Mouse (Mus musculus) forebrain, embryonic 13.5 days (tissue): Measurements from ENCODE around the gene Trnp1. TPM values are rescaled to one million over a fixed set of nuclear protein-coding genes. Genes with fewer than 3 reads are reported as not detected.
A peak's percentile ranks its signal among the peaks of the same experiment; 100 is the strongest.

Experiments used
- ATAC-seq: fragments of 200-750 bp; cut with Nextera tagmentation; 2 replicates; pipeline ENCODE4 v1.8.0; 2017
- H3K27ac ChIP-seq: fragments of 300-500 bp; sonication (generic); 2 replicates; pipeline ENCODE4 v1.5.1; 2015; ENCODE audit warnings: inconsistent platforms, mild to moderate bottlenecking, moderate library complexity
- H3K27me3 ChIP-seq: fragments of 300-500 bp; sonication (generic); 2 replicates; pipeline ENCODE4 v1.6.1; 2015; ENCODE audit warnings: mild to moderate bottlenecking, inconsistent platforms
- H3K36me3 ChIP-seq: fragments of 300-500 bp; sonication (generic); 2 replicates; pipeline ENCODE4 v1.6.1; 2015; ENCODE audit warnings: mild to moderate bottlenecking, inconsistent platforms; ENCODE audit not compliant: poor library complexity, severe bottlenecking
- H3K4me1 ChIP-seq: fragments of 300-500 bp; sonication (generic); 2 replicates; pipeline ENCODE4 v1.6.1; 2015; ENCODE audit warnings: inconsistent platforms
- H3K4me2 ChIP-seq: fragments of 300-500 bp; sonication (generic); 2 replicates; pipeline ENCODE4 v1.6.1; 2015; ENCODE audit warnings: inconsistent platforms, mild to moderate bottlenecking, moderate library complexity
- H3K4me3 ChIP-seq: fragments of 300-500 bp; sonication (generic); 2 replicates; pipeline ENCODE4 v1.5.1; 2015; ENCODE audit warnings: mild to moderate bottlenecking, inconsistent platforms
- H3K9ac ChIP-seq: fragments of 300-500 bp; sonication (generic); 2 replicates; pipeline ENCODE4 v1.6.1; 2015; ENCODE audit warnings: mild to moderate bottlenecking, inconsistent platforms
- H3K9me3 ChIP-seq: fragments of 300-500 bp; sonication (generic); replicated peaks from 2 replicates; pipeline ENCODE4 v1.6.1; 2016; ENCODE audit warnings: inconsistent platforms
- WGBS: fragments of 180-500 bp; shearing (Covaris S2); methylation state at CpG from one replicate; pipeline ENCODE4 v1.1.7; 2015; 5-methylcytosine and 5-hydroxymethylcytosine counted together
- polyA plus RNA-seq: library from polyadenylated mRNA; unstranded; fragments of >200 nt; fragmentation: Nextera tagmentation; extraction: Ambion mirVana; gene quantifications from 2 replicates; pipeline ENCODE4 v1.2.1, GENCODE M21; 2015

Gene Trnp1
- polyA plus RNA-seq, 1 experiment from 2014 or later, result 2.9 TPM

- peaks cover 35% of the 10 kb centered on the region for H3K27me3 ChIP-seq
- H3K36me3 ChIP-seq, result no peaks in the 10 kb centered on the region
- H3K9ac ChIP-seq, result no peak overlapping the region
- 61% methylated on average over 2 of the region's 2 CpGs for WGBS
- H3K4me3 ChIP-seq, result no peak overlapping the region
- H3K4me1 ChIP-seq, result 0 out of 2 replicates have a peak, but pooled peaks cover 2% of the 10 kb centered on the region
- no peak for ATAC-seq
- H3K9me3 ChIP-seq, result peaks cover 6% of the 10 kb centered on the region
- H3K4me2 ChIP-seq, result no peak overlapping the region
- H3K27ac ChIP-seq, result no peak overlapping the region
Observed at GRCm38 (mm10) chr4:133473833-133474232, 24.5 kb downstream of the Trnp1 start.

GRCm38 (mm10) chr4:133471135-133471821 is 27.1 kb downstream of the Trnp1 start:
- ATAC-seq, result no peak
- peaks cover 14% of the 10 kb centered on the region; the same call in 1 of the 2 replicates for H3K4me1 ChIP-seq
- no peak overlapping the region for H3K9ac ChIP-seq
- no peak overlapping the region for H3K4me2 ChIP-seq
- peaks cover 6% of the 10 kb centered on the region for H3K9me3 ChIP-seq
- no peak overlapping the region for H3K4me3 ChIP-seq
- H3K27me3 ChIP-seq, result peaks cover 31% of the 10 kb centered on the region
- 81% methylated on average over 7 of the region's 7 CpGs for WGBS
- no peaks in the 10 kb centered on the region for H3K36me3 ChIP-seq
- H3K27ac ChIP-seq, result no peak overlapping the region

- H3K36me3 ChIP-seq, result no peaks in the 10 kb centered on the region
- H3K9me3 ChIP-seq, result peaks cover 6% of the 10 kb centered on the region
- WGBS, result 21% methylated on average over 12 of the region's 12 CpGs
- H3K4me3 ChIP-seq, result 0 out of 2 replicates have a peak overlapping the region, but pooled peaks have one; percentile 7
- peaks cover 25% of the 10 kb centered on the region for H3K27me3 ChIP-seq
- H3K27ac ChIP-seq, result no peak overlapping the region
- H3K9ac ChIP-seq, result no peak overlapping the region
- H3K4me2 ChIP-seq, result peak overlapping the region; percentile 12; the same call in 1 of the 2 replicates
- peaks cover 14% of the 10 kb centered on the region; the same call in 1 of the 2 replicates for H3K4me1 ChIP-seq
- ATAC-seq, result no peak
Observed at GRCm38 (mm10) chr4:133469122-133469521, 29.2 kb downstream of the Trnp1 start.

GRCm38 (mm10) chr4:133468080-133468479 is 30.3 kb downstream of the Trnp1 start:
- 0% methylated on average over 24 of the region's 27 CpGs for WGBS
- peaks cover 25% of the 10 kb centered on the region for H3K27me3 ChIP-seq
- peak; percentile 33; the same call in 1 of the 2 replicates for ATAC-seq
- H3K4me1 ChIP-seq, result peaks cover 14% of the 10 kb centered on the region; the same call in 1 of the 2 replicates
- peak overlapping the region; percentile 63 for H3K9ac ChIP-seq
- no peak overlapping the region for H3K27ac ChIP-seq
- no peaks in the 10 kb centered on the region for H3K36me3 ChIP-seq
- H3K4me2 ChIP-seq, result peak overlapping the region; percentile 88
- peaks cover 6% of the 10 kb centered on the region for H3K9me3 ChIP-seq
- H3K4me3 ChIP-seq, result peak overlapping the region; percentile 50

DNA sequence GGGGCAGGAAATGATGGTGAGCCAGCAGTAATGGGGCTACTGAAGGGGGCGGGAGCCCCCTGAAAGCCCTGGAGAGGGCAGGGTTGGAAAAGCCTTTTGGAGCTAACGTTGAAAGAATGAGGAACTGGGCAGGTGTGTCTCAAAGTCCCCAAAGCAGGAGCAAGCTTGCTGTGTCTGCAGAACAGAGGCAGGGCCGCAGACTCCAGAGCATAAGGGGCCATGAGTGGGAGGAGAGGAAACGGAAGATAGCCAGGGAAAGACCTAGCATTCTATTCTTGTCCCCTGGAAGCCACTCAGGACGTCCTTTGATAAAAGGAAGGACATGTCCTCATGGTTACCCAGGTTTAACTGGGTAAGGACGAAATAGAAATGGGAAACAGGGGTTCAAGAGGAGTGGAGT is 35.2 kb downstream of the Trnp1 start:
- Histone ChIP-seq H3K4me2 (no peak overlapping the region), H3K4me1 (peaks cover 13% of the 10 kb centered on the region; the same call in 1 of the 2 replicates), H3K9me3 (no peaks in the 10 kb centered on the region), H3K27me3 (peaks cover 8% of the 10 kb centered on the region), H3K36me3 (no peaks in the 10 kb centered on the region), H3K9ac (no peak overlapping the region), H3K4me3 (no peak overlapping the region), H3K27ac (no peak overlapping the region)
- no peak for ATAC-seq
- 59% methylated on average over 6 of the region's 6 CpGs for WGBS

DNA sequence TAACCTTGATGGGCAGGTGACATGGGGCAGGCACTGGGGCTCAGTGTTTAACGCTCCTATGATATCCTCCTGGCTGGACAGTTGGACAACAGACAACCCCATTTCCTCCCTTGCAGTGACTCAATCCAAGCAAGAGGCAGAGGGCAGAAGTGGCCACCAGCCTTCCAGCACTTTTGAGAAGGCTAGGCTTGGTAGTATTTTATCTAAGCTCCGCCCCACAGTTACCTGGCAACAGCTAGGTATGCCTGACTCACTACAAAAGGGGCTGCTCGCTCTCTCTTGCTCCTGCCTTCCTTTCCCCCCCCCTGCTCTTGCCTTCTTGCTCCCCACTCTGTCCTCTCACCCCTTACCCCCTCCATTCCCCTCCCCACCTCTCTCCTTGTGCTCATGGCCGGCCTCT is 37.0 kb downstream of the Trnp1 start:
- Histone ChIP-seq H3K4me2 (no peak overlapping the region), H3K4me1 (peaks cover 8% of the 10 kb centered on the region; the same call in 1 of the 2 replicates), H3K9ac (no peak overlapping the region), H3K27me3 (no peaks in the 10 kb centered on the region), H3K36me3 (no peaks in the 10 kb centered on the region), H3K4me3 (no peak overlapping the region), H3K27ac (no peak overlapping the region), H3K9me3 (no peaks in the 10 kb centered on the region)
- ATAC-seq, result no peak
- WGBS, result 71% methylated on average over 4 of the region's 4 CpGs

- no peak overlapping the region for H3K4me2 ChIP-seq
- H3K4me3 ChIP-seq, result no peak overlapping the region
- no peaks in the 10 kb centered on the region for H3K27me3 ChIP-seq
- H3K4me1 ChIP-seq, result peaks cover 8% of the 10 kb centered on the region; the same call in 1 of the 2 replicates
- H3K27ac ChIP-seq, result no peak overlapping the region
- no peaks in the 10 kb centered on the region for H3K9me3 ChIP-seq
- no peaks in the 10 kb centered on the region for H3K36me3 ChIP-seq
- 44% methylated on average over 5 of the region's 5 CpGs for whole genome bisulfite sequencing
- no peak overlapping the region for H3K9ac ChIP-seq
- no peak for ATAC-seq
Observed at GRCm38 (mm10) chr4:133460796-133461325, 37.5 kb downstream of the Trnp1 start.

DNA sequence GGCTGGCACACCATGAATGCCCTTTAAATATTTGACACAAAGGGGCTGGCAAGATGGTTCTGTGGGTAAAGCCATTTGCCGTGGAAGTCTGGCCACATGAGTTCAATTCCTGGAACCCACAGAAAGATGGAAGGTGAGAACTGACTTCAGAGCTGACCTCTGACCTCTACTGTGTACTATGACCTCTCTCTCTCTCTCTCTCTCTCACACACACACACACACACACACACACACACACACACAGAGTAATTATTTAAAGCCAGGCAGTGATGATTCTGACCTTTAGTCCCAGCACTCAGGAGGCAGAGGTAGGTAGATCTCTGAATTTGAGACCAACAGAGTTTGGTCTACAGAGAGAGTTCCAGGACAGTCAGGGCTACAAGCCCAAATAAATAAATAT is 38.3 kb downstream of the Trnp1 start:
- whole genome bisulfite sequencing, result 87% methylated on average over 1 of the region's 1 CpGs
- Histone ChIP-seq H3K4me2 (no peak overlapping the region), H3K27ac (no peak overlapping the region), H3K9me3 (no peaks in the 10 kb centered on the region), H3K4me1 (peaks cover 8% of the 10 kb centered on the region; the same call in 1 of the 2 replicates), H3K36me3 (no peaks in the 10 kb centered on the region), H3K4me3 (no peak overlapping the region), H3K27me3 (no peaks in the 10 kb centered on the region), H3K9ac (no peak overlapping the region)
- no peak for ATAC-seq

GRCm38 (mm10) chr4:133458044-133458443 is 40.3 kb downstream of the Trnp1 start:
- Histone ChIP-seq H3K36me3 (no peaks in the 10 kb centered on the region), H3K4me1 (peaks cover 8% of the 10 kb centered on the region; the same call in 1 of the 2 replicates), H3K4me2 (no peak overlapping the region), H3K9ac (no peak overlapping the region), H3K4me3 (no peak overlapping the region), H3K9me3 (no peaks in the 10 kb centered on the region), H3K27me3 (no peaks in the 10 kb centered on the region), H3K27ac (no peak overlapping the region)
- WGBS, result 85% methylated on average over 3 of the region's 3 CpGs
- no peak for ATAC-seq

GRCm38 (mm10) chr4:133452433-133452832 is 45.9 kb downstream of the Trnp1 start:
- WGBS, result 77% methylated on average over 5 of the region's 7 CpGs
- H3K4me3 ChIP-seq, result no peak overlapping the region
- H3K4me1 ChIP-seq, result 0 out of 2 replicates have a peak, but pooled peaks cover 3% of the 10 kb centered on the region
- no peak overlapping the region for H3K4me2 ChIP-seq
- H3K9ac ChIP-seq, result no peak overlapping the region
- H3K36me3 ChIP-seq, result no peaks in the 10 kb centered on the region
- H3K27me3 ChIP-seq, result no peaks in the 10 kb centered on the region
- no peaks in the 10 kb centered on the region for H3K9me3 ChIP-seq
- no peak overlapping the region for H3K27ac ChIP-seq
- no peak for ATAC-seq

DNA sequence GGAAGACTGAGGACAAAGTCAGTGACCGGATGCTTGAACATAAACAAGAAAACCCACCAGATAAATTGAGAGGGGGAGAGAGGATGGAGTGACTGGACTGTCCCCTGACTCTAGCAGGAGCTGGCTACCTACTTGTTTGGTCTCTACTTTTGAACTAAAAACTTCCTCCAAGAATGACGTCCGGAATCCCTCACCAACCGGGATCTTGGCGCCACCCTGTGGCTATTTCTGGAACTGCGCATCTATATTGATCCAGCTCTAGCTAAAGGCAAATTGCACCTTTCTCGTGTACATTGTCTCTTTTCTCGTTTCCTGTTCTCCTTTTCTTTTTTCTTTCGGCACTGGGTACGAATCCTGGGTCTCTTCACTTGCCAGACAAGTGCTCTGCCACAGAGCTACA is 46.8 kb downstream of the Trnp1 start:
- H3K4me2 ChIP-seq, result no peak overlapping the region
- H3K9ac ChIP-seq, result no peak overlapping the region
- no peaks in the 10 kb centered on the region for H3K27me3 ChIP-seq
- no peak overlapping the region for H3K27ac ChIP-seq
- H3K4me3 ChIP-seq, result no peak overlapping the region
- no peak for ATAC-seq
- 8% methylated on average over 10 of the region's 10 CpGs for WGBS
- no peaks in the 10 kb centered on the region for H3K9me3 ChIP-seq
- no peaks in the 10 kb centered on the region for H3K36me3 ChIP-seq
- H3K4me1 ChIP-seq, result 0 out of 2 replicates have a peak, but pooled peaks cover 3% of the 10 kb centered on the region

GRCm38 (mm10) chr4:133449726-133450125 is 48.6 kb downstream of the Trnp1 start:
- Histone ChIP-seq H3K4me1 (0 out of 2 replicates have a peak, but pooled peaks cover 3% of the 10 kb centered on the region), H3K27ac (no peak overlapping the region), H3K4me3 (no peak overlapping the region), H3K27me3 (no peaks in the 10 kb centered on the region), H3K9me3 (no peaks in the 10 kb centered on the region), H3K36me3 (no peaks in the 10 kb centered on the region), H3K4me2 (no peak overlapping the region), H3K9ac (no peak overlapping the region)
- ATAC-seq, result no peak
- 19% methylated on average over 13 of the region's 13 CpGs for WGBS
